Mouse (Mus musculus) left cerebral cortex, adult 11 months (tissue): ENCODE data around the gene B230118H07Rik.

Experiments used
- DNase-seq: peaks from one replicate; pipeline ENCODE4 v3.0.0; 2022; ENCODE audit warnings: low spot score

B230118H07Rik gene

GRCm38 (mm10) chr2:101638979-101639839, 10.1 kb downstream of the B230118H07Rik start:
- no peak for DNase-seq

GRCm38 (mm10) chr2:101628297-101629236, 20.8 kb downstream of the B230118H07Rik start:
- peak; percentile 96 for DNase-seq

- no peak for DNase-seq
These were observed 22.1 kb downstream of the B230118H07Rik start for GRCm38 (mm10) chr2:101627227-101627626.

- DNase-seq: no peak
These were observed 24.8 kb downstream of the B230118H07Rik start, which contains the start of gene Rag2 for GRCm38 (mm10) chr2:101624526-101624925. TSS of gene Rag2 (plus strand) at chr2:101624718.

GRCm38 (mm10) chr2:101624011-101624410, 25.3 kb downstream of the B230118H07Rik start:
- no peak for DNase-seq

GRCm38 (mm10) chr2:101623042-101623441, 26.3 kb downstream of the B230118H07Rik start:
- DNase-seq: no peak

GRCm38 (mm10) chr2:101621611-101622010, 27.7 kb downstream of the B230118H07Rik start:
- no peak for DNase-seq

GRCm38 (mm10) chr2:101620899-101621298, 28.4 kb downstream of the B230118H07Rik start:
- no peak for DNase-seq

GRCm38 (mm10) chr2:101618373-101618772, 31.0 kb downstream of the B230118H07Rik start:
- no peak for DNase-seq

- no peak for DNase-seq
These were observed 33.6 kb downstream of the B230118H07Rik start for GRCm38 (mm10) chr2:101615464-101616305.

GRCm38 (mm10) chr2:101610861-101611260, 38.5 kb downstream of the B230118H07Rik start:
- no peak for DNase-seq

- DNase-seq: no peak
These were observed 41.0 kb downstream of the B230118H07Rik start for GRCm38 (mm10) chr2:101608232-101608894.

- DNase-seq: no peak
These were observed 46.2 kb downstream of the B230118H07Rik start for GRCm38 (mm10) chr2:101603099-101603498.

- no peak for DNase-seq
These were observed 48.6 kb downstream of the B230118H07Rik start for GRCm38 (mm10) chr2:101600703-101601102.

- no peak for DNase-seq
These were observed 50.8 kb downstream of the B230118H07Rik start for GRCm38 (mm10) chr2:101598190-101599181.

- no peak for DNase-seq
These were observed 52.1 kb downstream of the B230118H07Rik start for GRCm38 (mm10) chr2:101597186-101597585.

- DNase-seq: no peak
These were observed 54.7 kb downstream of the B230118H07Rik start for GRCm38 (mm10) chr2:101594681-101595080.

GRCm38 (mm10) chr2:101592886-101593285, 56.4 kb downstream of the B230118H07Rik start:
- DNase-seq: no peak

GRCm38 (mm10) chr2:101592023-101592841, 57.1 kb downstream of the B230118H07Rik start:
- DNase-seq: no peak
